Mouse (Mus musculus): ENCODE measurements around the gene Fndc8.

Fndc8 gene

DNA sequence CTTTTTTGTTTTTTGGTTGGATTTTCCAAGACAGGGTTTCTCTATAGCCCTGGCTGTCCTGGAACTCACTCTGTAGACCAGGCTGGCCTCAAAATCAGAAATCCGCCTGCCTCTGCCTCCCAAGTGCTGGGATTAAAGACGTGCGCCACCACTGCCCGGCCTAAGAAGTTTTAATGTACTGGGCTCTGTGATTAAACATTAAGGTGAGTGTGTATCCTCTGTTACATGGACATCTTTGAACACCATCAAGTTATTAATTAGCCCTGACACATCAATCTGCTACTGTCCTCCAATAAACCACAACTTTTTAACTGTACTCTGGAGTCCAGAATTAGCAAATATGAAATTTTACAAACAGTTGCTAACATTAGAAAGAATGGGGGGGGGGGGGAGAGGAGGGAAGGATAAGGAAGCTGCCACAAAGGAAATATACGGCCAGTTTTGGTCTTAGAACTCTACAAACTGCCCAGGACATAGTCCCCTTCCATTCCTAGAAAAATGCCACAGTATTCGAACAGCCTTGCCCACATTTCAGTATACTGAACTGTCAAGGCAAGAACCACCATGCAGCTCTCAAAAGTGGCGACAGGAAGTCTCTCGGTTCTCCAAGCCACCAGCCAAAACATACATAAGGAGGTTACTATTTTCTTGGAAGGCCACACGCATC, 22.3 kb upstream of the Fndc8 start:
- in situ Hi-C loops (cut with MboI, MseI): no loop called here

DNA sequence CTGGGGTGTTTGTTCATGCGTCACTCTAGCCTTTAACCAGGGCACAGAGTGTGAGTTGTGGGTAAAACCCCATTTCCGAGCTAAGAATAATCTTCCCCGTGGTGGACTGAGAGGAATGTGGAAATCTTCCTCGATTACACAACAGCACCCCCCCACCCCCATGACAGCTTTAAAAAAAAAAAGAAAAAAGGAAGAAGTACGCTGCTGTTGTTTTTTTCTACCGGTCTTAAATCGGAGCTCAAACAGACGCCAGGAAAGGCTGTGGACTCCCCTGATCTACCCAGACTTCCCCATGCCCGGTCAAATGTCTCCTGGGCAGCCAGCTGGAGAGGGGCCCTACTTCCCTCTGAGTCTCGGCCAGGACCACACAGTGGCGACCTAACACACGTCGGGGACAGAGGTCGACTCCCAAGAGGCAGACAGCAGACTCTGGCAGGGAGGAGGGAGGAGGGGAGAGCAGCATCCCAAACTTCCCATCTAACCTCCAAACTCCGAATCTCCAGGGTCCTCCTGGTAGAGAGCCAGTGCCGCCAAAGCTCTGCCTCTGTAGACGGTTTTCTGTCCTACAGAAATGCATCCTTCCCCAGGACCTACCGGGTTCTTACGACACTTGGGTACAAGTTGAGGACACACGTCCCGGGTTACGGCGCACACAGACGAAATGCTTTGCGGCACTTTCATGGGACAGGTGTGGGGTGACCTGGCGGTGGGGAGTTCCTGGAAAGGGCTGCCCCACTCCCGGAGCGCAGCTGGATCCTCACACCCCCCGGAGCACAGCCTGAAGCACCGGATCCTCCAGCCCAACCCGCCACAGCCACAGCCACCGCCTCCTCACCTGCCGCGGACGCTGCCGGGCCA, 21.5 kb upstream of the Fndc8 start:
- in situ Hi-C loops (cut with MboI, MseI): no loop called here

- in situ Hi-C loops (cut with MboI, MseI): no loop called here
Observed at GRCm38 (mm10) chr11:82871031-82871446, 20.9 kb upstream of the Fndc8 start, which contains the start of gene Rffl. Gene Rffl (minus strand): TSS chr11:82871210.

- in situ Hi-C loops (cut with MboI, MseI): loop anchor here (25.0 kb wide), 1 partner anchor 263 kb away; no protein-coding TSS in a partner anchor
Observed at GRCm38 (mm10) chr11:82874924-82875323, 17.0 kb upstream of the Fndc8 start.

DNA sequence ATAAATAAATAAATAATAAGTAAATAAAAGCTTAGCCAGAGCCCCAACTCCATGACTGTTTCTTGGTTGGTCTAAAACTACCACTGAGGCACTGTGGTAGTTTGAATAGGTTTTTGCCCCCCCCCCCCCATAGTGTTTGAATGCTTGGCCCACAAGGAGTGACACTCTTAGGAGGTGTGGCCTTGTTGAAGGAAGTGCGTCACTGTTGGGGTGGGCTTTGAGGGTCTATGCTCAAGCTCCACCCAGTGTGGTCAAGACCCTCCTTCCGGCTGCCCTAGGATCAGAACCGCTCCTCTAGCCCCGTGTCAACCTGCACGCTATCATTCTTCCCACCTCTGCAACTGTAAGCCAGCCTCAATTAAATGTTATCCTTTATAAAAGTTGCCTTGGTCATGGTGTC, 16.3 kb upstream of the Fndc8 start:
- in situ Hi-C loops (cut with MboI, MseI): loop anchor here (25.0 kb wide), 1 partner anchor 263 kb away; no protein-coding TSS in a partner anchor

DNA sequence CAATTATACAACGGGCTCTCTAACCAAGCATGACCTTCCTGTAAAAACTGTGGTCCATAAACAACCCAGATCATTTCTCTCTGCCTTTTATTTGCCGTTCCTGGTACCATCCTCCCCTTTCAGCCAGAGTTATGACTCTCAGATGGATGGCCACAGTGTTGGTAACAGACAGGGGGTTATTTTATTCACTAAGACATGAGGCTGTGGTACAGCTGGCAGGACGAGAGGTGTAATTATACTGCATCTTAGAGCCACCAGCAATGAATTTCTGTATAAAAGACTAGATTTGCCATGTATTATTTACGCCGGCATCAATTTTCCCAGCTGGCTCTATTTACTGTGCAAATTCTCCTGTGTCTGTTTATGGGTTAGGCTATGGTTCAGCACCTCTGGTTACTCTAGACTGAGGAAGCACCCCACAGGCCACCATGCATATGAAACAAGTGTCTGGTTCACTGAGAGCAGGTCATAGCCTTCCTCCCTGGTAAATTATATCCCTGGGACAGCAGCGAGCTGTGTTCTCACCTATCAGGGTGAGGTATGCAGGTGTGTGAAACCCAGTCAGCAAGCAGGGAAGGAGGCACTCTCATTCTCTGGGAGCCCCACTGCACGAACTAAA, 14.1 kb upstream of the Fndc8 start:
- in situ Hi-C loops (cut with MboI, MseI): loop anchor here (25.0 kb wide), 1 partner anchor 266 kb away; no protein-coding TSS in a partner anchor

- in situ Hi-C loops (cut with MboI, MseI): loop anchor here (25.0 kb wide), 1 partner anchor 271 kb away; no protein-coding TSS in a partner anchor
Observed at GRCm38 (mm10) chr11:82883180-82883579, 8.7 kb upstream of the Fndc8 start.

DNA sequence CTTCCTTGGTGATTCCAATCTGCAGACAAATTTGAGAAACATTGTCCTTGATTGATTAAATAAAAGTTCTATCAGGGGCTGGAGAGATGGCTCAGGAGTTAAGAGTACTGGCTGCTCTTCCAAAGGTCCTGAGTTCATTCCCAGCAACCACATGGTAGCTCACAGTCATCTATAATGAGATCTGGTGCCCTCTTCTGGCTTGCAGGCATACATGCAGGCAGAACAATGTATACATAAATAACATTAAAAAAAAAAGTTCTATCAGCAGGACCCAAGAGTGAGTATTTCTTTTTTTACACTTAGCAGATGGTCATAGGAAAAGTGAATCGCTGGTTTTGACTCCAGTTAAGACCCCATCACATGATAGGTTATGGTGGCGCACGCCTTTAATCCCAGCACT, 5.4 kb upstream of the Fndc8 start:
- in situ Hi-C loops (cut with MboI, MseI): loop anchor here (25.0 kb wide), 1 partner anchor 274 kb away; no protein-coding TSS in a partner anchor

DNA sequence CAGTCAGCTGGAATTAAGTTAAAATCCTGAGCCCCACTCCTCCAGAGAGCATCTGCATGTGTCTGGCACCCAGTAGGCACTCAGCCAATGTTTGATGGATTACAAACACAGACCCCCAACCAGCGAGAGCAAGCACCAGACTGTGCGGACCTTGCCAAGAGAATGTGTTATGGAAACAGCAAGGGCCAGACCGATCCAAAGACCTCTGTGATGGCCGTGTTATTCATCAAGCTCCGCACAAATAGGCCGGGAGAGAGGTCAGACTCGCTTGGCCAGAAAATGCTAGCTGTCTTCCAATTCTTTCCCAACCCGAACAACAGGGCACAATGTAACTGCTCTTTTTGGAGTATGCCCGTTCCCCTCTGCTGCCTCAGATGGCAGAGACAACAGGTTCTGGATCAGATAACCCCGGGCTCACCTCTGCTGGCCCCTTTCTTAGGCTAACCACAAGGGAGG, 3.4 kb upstream of the Fndc8 start:
- in situ Hi-C loops (cut with MboI, MseI): loop anchor here (25.0 kb wide), 1 partner anchor 276 kb away; no protein-coding TSS in a partner anchor

GRCm38 (mm10) chr11:82889524-82890341, 2.2 kb upstream of the Fndc8 start:
- in situ Hi-C loops (cut with MboI, MseI): loop anchor here (10.0 to 25.0 kb wide), 2 partner anchors 145 to 277 kb away; no protein-coding TSS in a partner anchor

GRCm38 (mm10) chr11:82890342-82890762, 1.6 kb upstream of the Fndc8 start, which contains the start of gene Rad51d:
Gene Rad51d (minus strand): TSS chr11:82890614.
- in situ Hi-C loops (cut with MboI, MseI): loop anchor here (10.0 to 25.0 kb wide), 2 partner anchors 146 to 278 kb away; no protein-coding TSS in a partner anchor

- in situ Hi-C loops (cut with MboI, MseI): loop anchor here (10.0 to 25.0 kb wide), 2 partner anchors 153 to 285 kb away; no protein-coding TSS in a partner anchor
Observed at GRCm38 (mm10) chr11:82897478-82897877, 5.6 kb downstream of the Fndc8 start.

GRCm38 (mm10) chr11:82899720-82900119, 7.8 kb downstream of the Fndc8 start:
- in situ Hi-C loops (cut with MboI, MseI): loop anchor here (10.0 to 25.0 kb wide), 2 partner anchors 155 to 287 kb away; no protein-coding TSS in a partner anchor

DNA sequence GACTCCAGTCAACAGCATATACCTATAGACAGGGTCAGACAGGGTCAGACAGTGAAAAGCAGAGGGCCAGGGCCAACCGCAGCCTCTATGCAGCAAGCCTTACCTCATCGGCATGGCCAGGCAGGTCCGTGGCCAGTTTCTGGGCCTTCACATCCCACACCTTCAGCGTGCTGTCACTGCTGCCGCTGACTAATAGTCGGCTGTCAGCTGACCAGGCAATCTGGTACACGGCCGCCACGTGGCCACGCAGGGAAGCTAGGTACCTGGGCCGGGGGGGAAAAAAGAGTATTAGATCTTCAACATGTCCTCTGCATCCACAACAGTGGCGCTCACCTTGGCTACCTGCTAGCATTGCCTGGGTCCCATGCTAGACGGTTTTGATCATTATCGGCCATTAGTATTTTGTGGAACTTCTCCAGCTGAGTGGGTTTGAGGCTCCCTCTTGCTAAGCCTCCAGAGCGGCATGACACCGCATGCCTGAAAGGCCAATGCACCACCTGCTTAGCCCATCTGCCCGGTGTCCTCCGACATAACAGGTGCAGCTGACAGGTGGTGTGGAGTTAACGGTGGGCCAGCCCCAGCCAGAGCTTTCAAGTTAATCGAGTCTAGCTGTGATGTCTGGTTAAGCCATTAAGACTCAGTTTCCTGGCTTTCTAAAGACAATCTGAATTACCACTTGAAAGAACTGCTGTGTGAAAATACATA, 9.8 kb downstream of the Fndc8 start:
- in situ Hi-C loops (cut with MboI, MseI): no loop called here

DNA sequence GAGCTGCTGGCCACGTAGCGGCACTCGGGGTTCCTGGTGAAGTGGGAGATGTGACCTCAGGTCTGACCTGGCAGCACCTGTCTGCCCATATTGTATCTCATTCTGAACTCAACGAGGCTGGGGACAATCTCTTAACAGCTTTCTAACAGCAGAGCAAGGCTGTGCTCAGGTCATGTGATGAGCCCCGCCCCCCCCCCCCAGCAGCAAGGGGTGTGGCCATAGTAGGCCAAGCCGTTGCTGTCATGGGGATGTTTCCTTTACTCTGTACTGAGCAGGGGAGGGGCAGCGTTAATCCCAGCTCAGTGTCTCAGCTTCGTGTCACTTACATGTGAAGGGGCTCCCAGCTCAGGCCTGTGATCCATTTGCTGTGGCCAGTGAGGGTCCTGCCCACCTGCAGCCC, 13.0 kb downstream of the Fndc8 start:
- in situ Hi-C loops (cut with MboI, MseI): no loop called here

DNA sequence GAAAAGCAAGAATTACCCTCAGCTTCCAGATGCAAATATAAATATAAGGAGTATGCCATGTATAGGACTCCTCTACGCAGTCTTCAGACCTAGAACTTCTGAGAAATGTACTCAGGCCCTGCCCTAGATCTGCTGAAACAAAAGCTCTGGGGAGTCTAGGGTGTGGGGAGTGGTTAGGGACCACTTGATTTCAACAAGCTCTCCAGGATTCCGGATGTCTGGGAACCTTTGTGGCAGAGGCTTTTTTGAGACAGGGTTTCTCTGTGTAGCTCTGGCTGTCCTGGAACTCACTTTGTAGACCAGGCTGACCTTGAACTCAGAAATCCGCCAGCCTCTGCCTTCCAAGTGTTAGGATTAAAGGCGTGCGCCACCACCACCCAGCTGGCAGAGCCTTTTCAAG, 13.9 kb downstream of the Fndc8 start:
- in situ Hi-C loops (cut with MboI, MseI): no loop called here

DNA sequence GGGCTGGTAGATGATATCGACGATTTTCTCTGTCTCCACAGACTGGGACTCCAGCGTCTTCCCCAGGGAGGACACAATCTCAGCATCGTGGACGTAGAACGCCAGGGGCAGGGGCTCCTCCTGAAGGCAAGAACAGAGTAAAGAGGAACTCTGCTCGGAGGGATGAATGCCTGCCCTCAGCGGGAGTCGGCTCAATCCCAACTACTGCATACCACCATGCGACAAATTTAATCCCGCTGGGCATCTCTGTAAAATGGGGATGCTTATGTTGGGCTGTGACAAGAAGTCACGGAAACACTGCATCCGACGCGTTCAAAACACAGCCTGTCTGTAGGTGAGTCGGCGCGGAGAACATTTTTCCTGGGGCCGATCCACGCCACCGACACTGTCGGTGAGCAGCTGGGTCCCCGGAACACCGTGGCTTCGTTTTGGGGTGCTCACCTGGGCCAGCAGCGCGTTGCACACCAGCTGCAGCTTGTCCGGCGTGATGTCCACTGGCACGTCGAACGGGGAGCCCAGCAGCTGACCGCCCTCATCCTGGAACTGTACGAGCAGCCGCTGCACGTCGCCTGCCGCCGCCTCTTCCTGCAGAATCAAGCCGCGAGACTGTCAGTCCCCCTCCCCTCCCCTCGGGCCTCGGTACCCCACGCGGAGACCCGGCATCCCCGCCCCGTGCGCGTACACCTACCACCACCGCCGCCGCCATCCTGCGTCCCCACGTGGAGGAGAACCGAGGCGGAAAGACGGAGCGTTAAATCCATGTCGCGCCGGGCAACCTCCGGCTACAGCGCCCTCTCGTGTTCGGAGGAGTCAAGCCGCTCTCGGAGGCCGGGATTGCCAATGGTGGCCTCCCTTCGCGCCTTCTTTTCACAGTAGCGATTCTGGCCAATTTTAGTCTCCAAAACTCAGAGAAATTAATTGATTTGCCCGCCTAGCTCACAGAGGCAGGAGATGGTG, 16.0 kb downstream of the Fndc8 start, which contains the start of gene Nle1:
Nle1 (minus strand) TSS at position 761 of the 957 bp plus-strand sequence.
- in situ Hi-C loops (cut with MboI, MseI): no loop called here

DNA sequence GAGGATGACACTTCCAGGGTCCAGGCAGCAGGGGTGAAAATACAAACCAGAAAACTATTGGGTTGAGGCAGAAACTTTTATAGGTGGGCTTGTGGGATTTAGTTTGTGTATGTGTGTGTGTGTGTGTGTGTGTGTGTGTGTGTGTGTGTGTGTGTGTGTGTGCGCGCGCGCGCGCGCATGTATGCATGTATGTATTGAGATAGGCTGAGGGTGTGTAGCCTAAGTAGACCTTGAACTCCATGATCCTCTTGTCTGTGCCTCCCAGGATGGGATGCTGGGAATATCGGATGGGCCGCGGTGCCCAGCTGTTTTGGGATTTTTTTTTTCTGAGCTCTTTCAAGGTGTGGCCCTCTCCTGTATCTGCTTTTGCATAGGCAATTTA, 16.7 kb downstream of the Fndc8 start:
- in situ Hi-C loops (cut with MboI, MseI): no loop called here

GRCm38 (mm10) chr11:82910250-82910649, 18.3 kb downstream of the Fndc8 start, which contains the start of gene Unc45b:
Gene Unc45b (plus strand): TSS chr11:82910550.
- in situ Hi-C loops (cut with MboI, MseI): no loop called here
